Mouse (Mus musculus): ENCODE results near the gene Trim28. TPM values are rescaled to one million over a fixed set of nuclear protein-coding genes. Genes with fewer than 3 reads are reported as not detected.
A peak's percentile ranks its signal among the peaks of the same experiment; 100 is the strongest.

Gene Trim28
- total and polyA plus RNA-seq, 2 experiments from 2014 or later, result 211 to 485 TPM

- no peak for DNase-seq
- Histone ChIP-seq H3K27ac (ENCODE audit: low read depth, low read length) (peak overlapping the region; percentile 91), H3K27me3 (ENCODE audit: insufficient read depth, low read length) (no peaks in the 10 kb centered on the region), H3K4me1 (ENCODE audit: insufficient read depth) (peaks cover 17% of the 10 kb centered on the region), H3K9ac (peak overlapping the region; percentile 76), H3K4me3 (ENCODE audit: low read depth, low read length) (peak overlapping the region; percentile 50), H3K9me3 (ENCODE audit: low read length) (no peaks in the 10 kb centered on the region), H3K4me2 (ENCODE audit: low read depth) (peak overlapping the region; percentile 90), H3K36me3 (ENCODE audit: insufficient read depth) (peaks cover 63% of the 10 kb centered on the region)
- 53% methylated on average over 13 of the region's 13 CpGs for WGBS
- ATAC-seq, result no peak
- no peak for TF ChIP-seq CTCF (IDR thresholded peaks at IDR 0.05; ENCODE audit: low read depth)
Measured at GRCm38 (mm10) chr7:13033451-13034147, 34.7 kb downstream of the Trim28 start.

- peak; percentile 81 for ATAC-seq
- H3K4me2 ChIP-seq (ENCODE audit: low read depth), result peak within 1 kb of the TSS; percentile 90
- H3K9me3 ChIP-seq (ENCODE audit: low read length), result no peaks in the 10 kb centered on the region
- WGBS, result under 1% methylated on average over 45 of the region's 45 CpGs
- H3K9ac ChIP-seq, result peak within 1 kb of the TSS; percentile 76
- H3K4me1 ChIP-seq (ENCODE audit: insufficient read depth), result peaks cover 21% of the 10 kb centered on the region
- H3K4me3 ChIP-seq (ENCODE audit: low read depth, low read length), result peak within 1 kb of the TSS; percentile 50
- DNase-seq, result peak; percentile 98
- H3K36me3 ChIP-seq (ENCODE audit: insufficient read depth), result peaks cover 55% of the 10 kb centered on the region
- H3K27me3 ChIP-seq (ENCODE audit: insufficient read depth, low read length), result no peaks in the 10 kb centered on the region
- H3K27ac ChIP-seq (ENCODE audit: low read depth, low read length), result peak within 1 kb of the TSS; percentile 91
- no peak for TF ChIP-seq CTCF (IDR thresholded peaks at IDR 0.05; ENCODE audit: low read depth)
Measured at GRCm38 (mm10) chr7:13034148-13034977, 35.4 kb downstream of the Trim28 start, which contains the start of gene Chmp2a. TSS of gene Chmp2a (minus strand) at chr7:13034807.

GRCm38 (mm10) chr7:13035211-13035855 is 36.4 kb downstream of the Trim28 start:
- peak overlapping the region; percentile 90 for H3K4me2 ChIP-seq (ENCODE audit: low read depth)
- H3K36me3 ChIP-seq (ENCODE audit: insufficient read depth), result peaks cover 46% of the 10 kb centered on the region
- no peaks in the 10 kb centered on the region for H3K27me3 ChIP-seq (ENCODE audit: insufficient read depth, low read length)
- DNase-seq (no peak), ATAC-seq (no peak)
- 81% methylated on average over 17 of the region's 17 CpGs for WGBS
- peak overlapping the region; percentile 64 for H3K27ac ChIP-seq (ENCODE audit: low read depth, low read length)
- no peak overlapping the region for H3K4me3 ChIP-seq (ENCODE audit: low read depth, low read length)
- no peak; the same call in 1 of the 2 replicates for TF ChIP-seq CTCF (IDR thresholded peaks at IDR 0.05; ENCODE audit: low read depth)
- no peak overlapping the region for H3K9ac ChIP-seq
- H3K4me1 ChIP-seq (ENCODE audit: insufficient read depth), result peaks cover 21% of the 10 kb centered on the region
- no peaks in the 10 kb centered on the region for H3K9me3 ChIP-seq (ENCODE audit: low read length)

GRCm38 (mm10) chr7:13036806-13037205 is 37.9 kb downstream of the Trim28 start:
- ATAC-seq, result no peak
- peaks cover 21% of the 10 kb centered on the region for H3K4me1 ChIP-seq (ENCODE audit: insufficient read depth)

GRCm38 (mm10) chr7:13037366-13037765 is 38.5 kb downstream of the Trim28 start:
- ATAC-seq (no peak), DNase-seq (no peak)
- Histone ChIP-seq H3K4me2 (ENCODE audit: low read depth) (peak overlapping the region; percentile 75), H3K4me1 (ENCODE audit: insufficient read depth) (peaks cover 21% of the 10 kb centered on the region), H3K27me3 (ENCODE audit: insufficient read depth, low read length) (no peaks in the 10 kb centered on the region), H3K9ac (peak overlapping the region; percentile 94), H3K36me3 (ENCODE audit: insufficient read depth) (peaks cover 27% of the 10 kb centered on the region), H3K9me3 (ENCODE audit: low read length) (no peaks in the 10 kb centered on the region), H3K27ac (ENCODE audit: low read depth, low read length) (peak overlapping the region; percentile 99), H3K4me3 (ENCODE audit: low read depth, low read length) (peak overlapping the region; percentile 90)
- TF ChIP-seq CTCF (IDR thresholded peaks at IDR 0.05; ENCODE audit: low read depth), result no peak
- under 1% methylated on average over 31 of the region's 33 CpGs for WGBS

More at GRCm38 (mm10) chr7:13036806-13037205, 37.9 kb downstream of the Trim28 start:
- TF ChIP-seq CTCF (IDR thresholded peaks at IDR 0.05; ENCODE audit: low read depth), result no peak
- peak overlapping the region; percentile 90 for H3K4me3 ChIP-seq (ENCODE audit: low read depth, low read length)
- no peak overlapping the region; the same call in 1 of the 2 replicates for H3K27ac ChIP-seq (ENCODE audit: low read depth, low read length)
- peaks cover 32% of the 10 kb centered on the region for H3K36me3 ChIP-seq (ENCODE audit: insufficient read depth)
- H3K9me3 ChIP-seq (ENCODE audit: low read length), result no peaks in the 10 kb centered on the region
- peak overlapping the region; percentile 94 for H3K9ac ChIP-seq
- H3K4me2 ChIP-seq (ENCODE audit: low read depth), result peak overlapping the region; percentile 75
- whole genome bisulfite sequencing, result 57% methylated on average over 4 of the region's 4 CpGs
- DNase-seq, result no peak
- no peaks in the 10 kb centered on the region for H3K27me3 ChIP-seq (ENCODE audit: insufficient read depth, low read length)

- H3K9ac ChIP-seq, result peak within 1 kb of the TSS; percentile 94
- WGBS, result under 1% methylated on average over 64 of the region's 65 CpGs
Measured at GRCm38 (mm10) chr7:13037901-13038555, 39.1 kb downstream of the Trim28 start, which contains the start of gene Ube2m. TSS of gene Ube2m (minus strand) at chr7:13038275.

More at GRCm38 (mm10) chr7:13037901-13038555, 39.1 kb downstream of the Trim28 start, which contains the start of gene Ube2m:
- peaks cover 21% of the 10 kb centered on the region for H3K36me3 ChIP-seq (ENCODE audit: insufficient read depth)
- peak within 1 kb of the TSS; percentile 90 for H3K4me3 ChIP-seq (ENCODE audit: low read depth, low read length)
- ATAC-seq (peak; percentile 91), DNase-seq (peak; percentile 100)
- peak within 1 kb of the TSS; percentile 99 for H3K27ac ChIP-seq (ENCODE audit: low read depth, low read length)
- H3K9me3 ChIP-seq (ENCODE audit: low read length), result no peaks in the 10 kb centered on the region
- 0 out of 2 replicates have a peak, but pooled peaks cover 4% of the 10 kb centered on the region for H3K27me3 ChIP-seq (ENCODE audit: insufficient read depth, low read length)
- no peak; the same call in 1 of the 2 replicates for TF ChIP-seq CTCF (IDR thresholded peaks at IDR 0.05; ENCODE audit: low read depth)
- H3K4me2 ChIP-seq (ENCODE audit: low read depth), result peak within 1 kb of the TSS; percentile 75
- H3K4me1 ChIP-seq (ENCODE audit: insufficient read depth), result peaks cover 21% of the 10 kb centered on the region
